Mouse (Mus musculus) heart, adult 2 months (tissue): Measurements from ENCODE around the gene Gja10. TPM values are rescaled to one million over a fixed set of nuclear protein-coding genes. Genes with fewer than 3 reads are reported as not detected.

Experiments
- DNase-seq, 2 experiments: peaks; one replicate each; pipeline ENCODE4 v3.0.0; 2021
- H3K27ac ChIP-seq: fragments of 200-600 bp; 2 replicates; pipeline ENCODE4 v1.8.1; 2022
- H3K27me3 ChIP-seq: fragments of 200-500 bp; 2 replicates; pipeline ENCODE4 v1.6.1; 2012; ENCODE audit warnings: mild to moderate bottlenecking, low read length, inconsistent platforms, mixed read lengths; ENCODE audit not compliant: control insufficient read depth, insufficient read depth
- H3K36me3 ChIP-seq: fragments of 200-500 bp; 2 replicates; pipeline ENCODE4 v1.6.1; 2012; ENCODE audit warnings: low read length, inconsistent platforms; ENCODE audit not compliant: control insufficient read depth, insufficient read depth
- H3K4me1 ChIP-seq: fragments of 200-500 bp; 2 replicates; pipeline ENCODE4 v1.6.1; 2011; ENCODE audit warnings: low read length; ENCODE audit not compliant: control insufficient read depth, insufficient read depth
- H3K4me3 ChIP-seq: fragments of 200-600 bp; 2 replicates; pipeline ENCODE4 v1.8.1; 2022
- H3K79me2 ChIP-seq: fragments of 200-500 bp; replicated peaks from 2 replicates; pipeline ENCODE4 v1.6.1; 2012; ENCODE audit warnings: mild to moderate bottlenecking, inconsistent platforms, low read length, moderate library complexity, mixed read lengths; ENCODE audit not compliant: control insufficient read depth, insufficient read depth
- H3K9ac ChIP-seq: fragments of 200-500 bp; 2 replicates; pipeline ENCODE4 v1.6.1; 2012; ENCODE audit warnings: low read depth, mild to moderate bottlenecking, control low read depth, inconsistent platforms, low read length, mixed read lengths
- CTCF ChIP-seq: fragments of 200-600 bp; IDR thresholded peaks from 2 replicates; pipeline ENCODE4 v1.8.1; 2022; ENCODE audit warnings: antibody characterized with exemption, mild to moderate bottlenecking, moderate library complexity
- EP300 ChIP-seq: fragments of 200-500 bp; IDR thresholded peaks from 2 replicates; pipeline ENCODE4 v1.6.1; 2011; ENCODE audit warnings: low read depth, low read length, control low read depth; ENCODE audit not compliant: insufficient read depth
- POLR2A ChIP-seq: fragments of 200-500 bp; IDR thresholded peaks from 2 replicates; pipeline ENCODE4 v1.6.1; 2011; ENCODE audit warnings: mild to moderate bottlenecking, low read depth, low read length, control low read depth; ENCODE audit not compliant: insufficient read depth
- WGBS: fragments of 180-500 bp; shearing (Covaris S2); methylation state at CpG from one replicate; pipeline ENCODE4 v1.1.7; 2018; 5-methylcytosine and 5-hydroxymethylcytosine counted together
- intact Hi-C: fragments of 180-260 bp; cut with DNase I; formaldehyde crosslinking; loops from one replicate; pipeline ENCODE4 v1.15.1; 2025
- long read RNA-seq: library from polyadenylated mRNA; stranded (forward); transcript quantifications from one replicate; pipeline ENCODE4 v2.0.0, GENCODE M21; 2021
- polyA plus RNA-seq: library from polyadenylated mRNA; depleted of rRNA; stranded (reverse); fragments of >200 nt; gene quantifications from 2 replicates; pipeline ENCODE4 v1.2.3, GENCODE M21; 2012; rRNA removed
- total RNA-seq, 2 experiments: library from RNA; stranded (reverse); gene quantifications; 2 replicates each; pipeline ENCODE4 v1.2.3; 2021

Gene Gja10
- not detected for total RNA-seq
- polyA plus RNA-seq = not detected in 2 replicates
- long read RNA-seq = 0 reads

- no peak within 1 kb of the TSS for H3K9ac ChIP-seq
- no peak for DNase-seq
- no peaks in the 10 kb centered on the region for H3K79me2 ChIP-seq
- WGBS = 55% methylated on average over 3 of the region's 3 CpGs
- no peak within 1 kb of the TSS for H3K4me3 ChIP-seq
- H3K27ac ChIP-seq = no peak within 1 kb of the TSS
- no peaks in the 10 kb centered on the region for H3K4me1 ChIP-seq
- intact Hi-C loops = no loop called here
- TF ChIP-seq EP300 (no peak), POLR2A (no peak), CTCF (no peak)
- H3K36me3 ChIP-seq = no peaks in the 10 kb centered on the region
- H3K27me3 ChIP-seq = no peaks in the 10 kb centered on the region
These were observed at the start of gene Gja10 for GRCm38 (mm10) chr4:32602660-32603059. TSS of gene Gja10 (minus strand) at chr4:32602760.

- H3K9ac ChIP-seq = no peak overlapping the region
- peak overlapping the region; percentile 29; the same call in 1 of the 2 replicates for H3K27ac ChIP-seq
- intact Hi-C loops = loop anchor here (10.0 kb wide), 1 partner anchor 383 kb away; the partner anchor contains the start of gene Ube2j1
- no peaks in the 10 kb centered on the region for H3K79me2 ChIP-seq
- H3K36me3 ChIP-seq = peaks cover 2% of the 10 kb centered on the region; the same call in 1 of the 2 replicates
- TF ChIP-seq EP300 = 0 out of 2 replicates have a peak, but pooled peaks have one; percentile 24
- no peak for TF ChIP-seq CTCF
- H3K4me1 ChIP-seq = no peaks in the 10 kb centered on the region; the same call in 1 of the 2 replicates
- no peaks in the 10 kb centered on the region for H3K27me3 ChIP-seq
- no peak for DNase-seq
- H3K4me3 ChIP-seq = no peak overlapping the region
- 50% methylated on average over 5 of the region's 5 CpGs for WGBS
These were observed 49.1 kb upstream of the Gja10 start for GRCm38 (mm10) chr4:32651669-32652068.

- H3K27ac ChIP-seq = no peak overlapping the region
- DNase-seq = no peak
- H3K4me3 ChIP-seq = no peak overlapping the region
- H3K27me3 ChIP-seq = no peaks in the 10 kb centered on the region
- H3K36me3 ChIP-seq = no peaks in the 10 kb centered on the region
- no peaks in the 10 kb centered on the region; the same call in 1 of the 2 replicates for H3K4me1 ChIP-seq
- no peak for TF ChIP-seq CTCF
- TF ChIP-seq EP300 = no peak
- TF ChIP-seq POLR2A = no peak
- intact Hi-C loops = no loop called here
- no peak overlapping the region for H3K9ac ChIP-seq
- no peaks in the 10 kb centered on the region; the same call in 1 of the 2 replicates for H3K79me2 ChIP-seq
These were observed 19.1 kb upstream of the Gja10 start for GRCm38 (mm10) chr4:32621637-32622036.

- under 1% methylated on average over 67 of the region's 67 CpGs for WGBS
- H3K36me3 ChIP-seq = no peaks in the 10 kb centered on the region; the same call in 1 of the 2 replicates
- H3K4me3 ChIP-seq = peak within 1 kb of the TSS; percentile 83
- intact Hi-C loops = loop anchor here (2.0 kb wide), 1 partner anchor 42 kb away; the partner anchor contains the start of gene Mdn1
- no peaks in the 10 kb centered on the region; the same call in 1 of the 2 replicates for H3K4me1 ChIP-seq
- peak; percentile 16; the same call in 1 of the 2 replicates for TF ChIP-seq CTCF
- TF ChIP-seq EP300 = peak; percentile 90
- peak; percentile 86 for TF ChIP-seq POLR2A
- peak within 1 kb of the TSS; percentile 94 for H3K9ac ChIP-seq
- peak within 1 kb of the TSS; percentile 95 for H3K27ac ChIP-seq
- H3K27me3 ChIP-seq = no peaks in the 10 kb centered on the region
- DNase-seq = peak; percentile 99
- H3K79me2 ChIP-seq = no peaks in the 10 kb centered on the region; the same call in 1 of the 2 replicates
These were observed 12.7 kb upstream of the Gja10 start, which contains the start of gene Casp8ap2 for GRCm38 (mm10) chr4:32615034-32615881. TSS of gene Casp8ap2 (plus strand) at chr4:32615451.

DNA sequence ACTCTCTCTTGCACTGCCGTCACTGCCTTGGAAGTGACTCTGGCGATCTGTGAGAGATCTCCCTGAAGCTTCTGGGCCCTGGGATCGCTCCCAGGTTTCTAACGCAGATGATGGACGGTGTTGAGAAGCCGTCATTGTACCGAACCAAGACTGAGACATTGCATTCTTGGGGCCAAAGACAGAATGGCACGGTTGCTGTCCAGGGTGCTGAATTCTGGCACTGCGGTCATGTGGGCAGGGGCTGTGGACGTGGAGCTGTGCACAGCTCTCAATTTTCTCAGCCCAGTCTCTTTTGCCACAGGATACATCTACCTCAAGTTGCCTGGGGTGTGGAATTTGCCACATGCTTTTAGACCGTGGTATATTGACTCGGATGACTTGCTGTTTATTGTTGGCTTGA is 1.4 kb downstream of the Gja10 start:
- no peak for TF ChIP-seq CTCF
- TF ChIP-seq EP300 = no peak
- no peak for TF ChIP-seq POLR2A
- Histone ChIP-seq H3K79me2 (no peaks in the 10 kb centered on the region), H3K9ac (no peak overlapping the region), H3K27ac (no peak overlapping the region), H3K4me3 (no peak overlapping the region), H3K36me3 (no peaks in the 10 kb centered on the region), H3K4me1 (no peaks in the 10 kb centered on the region), H3K27me3 (no peaks in the 10 kb centered on the region)
- intact Hi-C loops = no loop called here
- peak; percentile 10 to 49 for DNase-seq
- 15% methylated on average over 12 of the region's 12 CpGs for WGBS

- H3K4me3 ChIP-seq = no peak overlapping the region
- H3K27me3 ChIP-seq = no peaks in the 10 kb centered on the region
- no peak for DNase-seq
- intact Hi-C loops = loop anchor here (5.0 kb wide), 1 partner anchor 429 kb away; no protein-coding TSS in a partner anchor
- no peak overlapping the region for H3K27ac ChIP-seq
- no peaks in the 10 kb centered on the region for H3K4me1 ChIP-seq
- no peak overlapping the region for H3K9ac ChIP-seq
- WGBS = 84% methylated on average over 6 of the region's 6 CpGs
- TF ChIP-seq EP300 (no peak), CTCF (no peak), POLR2A (no peak)
- H3K36me3 ChIP-seq = no peaks in the 10 kb centered on the region
- no peaks in the 10 kb centered on the region for H3K79me2 ChIP-seq
These were observed 14.3 kb downstream of the Gja10 start for GRCm38 (mm10) chr4:32588237-32588636.
